Mouse (Mus musculus) mouse embryonic stem cell (cell line): ENCODE results near the gene Plxdc2.
"Not testable (repeated sequence)": the region's sequence is repeated elsewhere in the genome, so short reads cannot be mapped to it uniquely, and the experiment has no call there.

Experiments used
- in situ Hi-C, 2 experiments: fragments of 300-500 bp; cut with MboI; formaldehyde crosslinking; loops; 1 replicate in 1 of 2; 3 replicates in 1 of 2; pipeline ENCODE4 v1.14.3; 2019 to 2020; ENCODE audit warnings: low sequenced_read_pairs in 2 of 2, low pct_unique_long_range_greater_than_20kb in 1 of 2, mixed read lengths in 1 of 2; ENCODE audit not compliant: unreplicated experiment in 1 of 2

Gene Plxdc2

GRCm38 (mm10) chr2:16683739-16684138 is 327.6 kb downstream of the Plxdc2 start:
- in situ Hi-C loops, result no loop called here

GRCm38 (mm10) chr2:16684529-16684928 is 328.4 kb downstream of the Plxdc2 start:
- in situ Hi-C loops, result no loop called here

GRCm38 (mm10) chr2:16696390-16696789 is 340.3 kb downstream of the Plxdc2 start:
- in situ Hi-C loops, result no loop called here

GRCm38 (mm10) chr2:16697181-16697580 is 341.1 kb downstream of the Plxdc2 start:
- in situ Hi-C loops, result no loop called here

- in situ Hi-C loops, result loop anchor here (10.0 to 25.0 kb wide), 2 partner anchors 206 to 209 kb away; no protein-coding TSS in a partner anchor
Measured at GRCm38 (mm10) chr2:16706227-16706626, 350.1 kb downstream of the Plxdc2 start.

GRCm38 (mm10) chr2:16709885-16710284 is 353.8 kb downstream of the Plxdc2 start:
- in situ Hi-C loops, result loop anchor here (10.0 to 25.0 kb wide), 2 partner anchors 202 to 205 kb away; no protein-coding TSS in a partner anchor

GRCm38 (mm10) chr2:16731033-16731432 is 374.9 kb downstream of the Plxdc2 start:
- in situ Hi-C loops, result no loop called here

GRCm38 (mm10) chr2:16734381-16734780 is 378.3 kb downstream of the Plxdc2 start:
- in situ Hi-C loops, result no loop called here

GRCm38 (mm10) chr2:16738241-16738640 is 382.1 kb downstream of the Plxdc2 start:
- in situ Hi-C loops, result no loop called here

- in situ Hi-C loops, result no loop called here
Measured at GRCm38 (mm10) chr2:16741813-16742212, 385.7 kb downstream of the Plxdc2 start.

- in situ Hi-C loops, result no loop called here
Measured at GRCm38 (mm10) chr2:16743568-16743967, 387.5 kb downstream of the Plxdc2 start.

- in situ Hi-C loops, result no loop called here
Measured at GRCm38 (mm10) chr2:16749302-16749909, 393.3 kb downstream of the Plxdc2 start.

GRCm38 (mm10) chr2:16757158-16757557 is 401.1 kb downstream of the Plxdc2 start:
- in situ Hi-C loops, result no loop called here

- in situ Hi-C loops, result no loop called here
Measured at GRCm38 (mm10) chr2:16759766-16760165, 403.7 kb downstream of the Plxdc2 start.

GRCm38 (mm10) chr2:16769149-16769548 is 413.0 kb downstream of the Plxdc2 start:
- in situ Hi-C loops, result not testable (repeated sequence)

- in situ Hi-C loops, result no loop called here
Measured at GRCm38 (mm10) chr2:16773398-16774113, 417.5 kb downstream of the Plxdc2 start.

GRCm38 (mm10) chr2:16774114-16774433 is 418.0 kb downstream of the Plxdc2 start:
- in situ Hi-C loops, result no loop called here

GRCm38 (mm10) chr2:16795283-16795682 is 439.2 kb downstream of the Plxdc2 start:
- in situ Hi-C loops, result no loop called here
